12 mouse cellular contexts compared by ENCODE assay signal in the genomic region with DNA sequence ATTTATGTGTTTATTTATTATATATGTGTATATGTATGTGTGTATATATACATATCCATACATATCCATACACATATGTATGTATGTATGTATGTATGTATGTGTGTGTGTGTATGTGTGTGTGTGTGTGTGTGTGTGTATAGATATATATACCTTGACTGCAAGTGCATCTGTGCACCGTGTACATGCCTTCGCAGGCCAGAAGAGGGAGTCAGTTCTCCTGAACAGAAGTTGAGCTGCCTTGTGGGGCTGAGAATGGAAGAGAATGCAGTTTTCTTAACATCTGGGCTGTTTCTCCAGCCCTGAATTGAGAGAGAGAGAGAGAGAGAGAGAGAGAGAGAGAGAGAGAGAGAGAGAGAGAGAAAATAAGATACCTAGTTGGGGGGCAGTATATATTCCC. TPM values are rescaled to one million over a fixed set of nuclear protein-coding genes. Genes with fewer than 3 reads are reported as not detected.
DNase-seq lines count a peak whose midpoint lies in the region; ATAC-seq and TF ChIP-seq lines count a peak whose summit lies in the region.
"Had no signal": no experiment of that assay in that cellular context is flagged by ENCODE, and none has a peak within 500 bp of the region (broad histone marks: within the 10 kb centered on the region; RNA-seq: fewer than 3 reads in every experiment).

No protein-coding gene starts in this region.

- peaks cover 6% of the 10 kb centered on the region; the same call in 1 of the 2 replicates for H3K4me1 ChIP-seq in heart, postnatal 0 days (ENCODE audit: control insufficient read depth, insufficient read depth)
- H3K4me1 ChIP-seq in heart, embryonic 11.5 days (ENCODE audit: control insufficient read depth, insufficient read depth, low read length) = peaks cover 7% of the 10 kb centered on the region; the same call in 1 of the 2 replicates
- H3K4me1 ChIP-seq in lung, adult 2 months (ENCODE audit: control insufficient read depth, insufficient read depth, low read length) = no peaks in the 10 kb centered on the region; the same call in 1 of the 2 replicates
- H3K4me1 ChIP-seq in stomach, postnatal 0 days (replicated peaks; ENCODE audit: control insufficient read depth, insufficient read depth) = no peaks in the 10 kb centered on the region
- H3K4me1 ChIP-seq in limb, embryonic 10.5 days = peaks cover 13% of the 10 kb centered on the region
- H3K4me1 ChIP-seq: forebrain, embryonic 15.5 days; megakaryocyte, embryonic 14.5 days; neural tube, embryonic 13.5 days had no signal

- H3K36me3 ChIP-seq in heart, postnatal 0 days (replicated peaks; ENCODE audit: control insufficient read depth, insufficient read depth, low read length) = no peaks in the 10 kb centered on the region
- H3K36me3 ChIP-seq in heart, embryonic 11.5 days (ENCODE audit: control insufficient read depth, insufficient read depth, low read length) = no peaks in the 10 kb centered on the region
- no peaks in the 10 kb centered on the region; the same call in 1 of the 2 replicates for H3K36me3 ChIP-seq in stomach, postnatal 0 days (ENCODE audit: control insufficient read depth, insufficient read depth, low read length)
- no peaks in the 10 kb centered on the region for H3K36me3 ChIP-seq in limb, embryonic 10.5 days
- H3K36me3 ChIP-seq: forebrain, embryonic 15.5 days; neural tube, embryonic 13.5 days had no signal

- 70% methylated on average over 2 of the region's 2 CpGs for WGBS in heart, postnatal 0 days
- WGBS in heart, embryonic 11.5 days (ENCODE audit: insufficient replicate concordance) = 62% methylated on average over 2 of the region's 2 CpGs
- WGBS in lung, adult 2 months = 72% methylated on average over 2 of the region's 2 CpGs
- 60% methylated on average over 2 of the region's 2 CpGs for WGBS in stomach, postnatal 0 days
- WGBS in limb, embryonic 10.5 days = 47% methylated on average over 2 of the region's 2 CpGs

- no peak for DNase-seq in heart, postnatal 0 days (ENCODE audit: low spot score)
- no peak for DNase-seq in lung, adult 2 months
- no peak for DNase-seq in lung, postnatal 14 days
- peak; percentile 27 for DNase-seq in brain, adult 2 months (ENCODE audit: low read depth, low spot score)
- no peak for DNase-seq in stomach, postnatal 0 days (ENCODE audit: low spot score)
- DNase-seq in limb, embryonic 10.5 days (ENCODE audit: low spot score) = no peak
- DNase-seq: cerebellum, adult 8-10 months had no signal

- H3K9ac ChIP-seq in heart, postnatal 0 days (replicated peaks; ENCODE audit: low read depth, low read length) = no peak overlapping the region
- no peak overlapping the region for H3K9ac ChIP-seq in heart, embryonic 11.5 days (ENCODE audit: low read depth, low read length)
- H3K9ac ChIP-seq in stomach, postnatal 0 days (ENCODE audit: low read length) = no peak overlapping the region
- H3K9ac ChIP-seq: forebrain, embryonic 15.5 days; neural tube, embryonic 13.5 days had no signal

- H3K4me2 ChIP-seq in heart, postnatal 0 days (ENCODE audit: low read depth, low read length) = no peak overlapping the region
- no peak overlapping the region for H3K4me2 ChIP-seq in heart, embryonic 11.5 days
- H3K4me2 ChIP-seq in stomach, postnatal 0 days (replicated peaks; ENCODE audit: low read depth) = no peak overlapping the region
- H3K4me2 ChIP-seq: forebrain, embryonic 15.5 days; neural tube, embryonic 13.5 days had no signal

- no peaks in the 10 kb centered on the region for H3K9me3 ChIP-seq in heart, postnatal 0 days (replicated peaks; ENCODE audit: control insufficient read depth, low read length)
- H3K9me3 ChIP-seq in heart, embryonic 11.5 days (replicated peaks; ENCODE audit: control insufficient read depth, low read length) = no peaks in the 10 kb centered on the region
- no peaks in the 10 kb centered on the region for H3K9me3 ChIP-seq in stomach, postnatal 0 days (ENCODE audit: control insufficient read depth, low read length)
- H3K9me3 ChIP-seq in limb, embryonic 10.5 days (replicated peaks) = no peaks in the 10 kb centered on the region
- H3K9me3 ChIP-seq: forebrain, embryonic 15.5 days; megakaryocyte, embryonic 14.5 days; neural tube, embryonic 13.5 days had no signal

- ATAC-seq in heart, postnatal 0 days (ENCODE audit: insufficient read depth, low read depth) = no peak
- no peak for ATAC-seq in heart, embryonic 11.5 days (replicated peaks; ENCODE audit: insufficient number of reproducible peaks, low FRiP score, low TSS enrichment)
- ATAC-seq in stomach, postnatal 0 days (ENCODE audit: low FRiP score, low TSS enrichment) = no peak
- no peak for ATAC-seq in inflammation-experienced regulatory T-cells, adult 6 months
- ATAC-seq: forebrain, embryonic 15.5 days had no signal

- TF ChIP-seq EP300 in heart, postnatal 0 days (IDR thresholded peaks at IDR 0.05; ENCODE audit: low read depth) = no peak
- no peak for TF ChIP-seq EP300 in stomach, postnatal 0 days (optimal IDR thresholded peaks at IDR 0.05)

- H3K27ac ChIP-seq in heart, postnatal 0 days (ENCODE audit: low read depth) = no peak overlapping the region
- H3K27ac ChIP-seq in heart, embryonic 11.5 days (ENCODE audit: low read depth, low read length) = no peak overlapping the region
- H3K27ac ChIP-seq in stomach, postnatal 0 days (replicated peaks) = no peak overlapping the region
- H3K27ac ChIP-seq in limb, embryonic 10.5 days = no peak overlapping the region
- H3K27ac ChIP-seq: forebrain, embryonic 15.5 days; neural tube, embryonic 13.5 days had no signal

- H3K4me3 ChIP-seq in heart, postnatal 0 days (ENCODE audit: low read depth, low read length) = no peak overlapping the region
- no peak overlapping the region for H3K4me3 ChIP-seq in heart, embryonic 11.5 days (ENCODE audit: low read depth, low read length)
- H3K4me3 ChIP-seq in lung, adult 2 months (replicated peaks; ENCODE audit: extremely low read depth, low read depth, low read length) = no peak overlapping the region
- no peak overlapping the region for H3K4me3 ChIP-seq in stomach, postnatal 0 days (ENCODE audit: low read depth, low read length)
- no peak overlapping the region for H3K4me3 ChIP-seq in limb, embryonic 10.5 days
- H3K4me3 ChIP-seq: forebrain, embryonic 15.5 days; megakaryocyte, embryonic 14.5 days; neural tube, embryonic 13.5 days had no signal

- peak; percentile 47 for TF ChIP-seq CTCF in heart, postnatal 0 days (IDR thresholded peaks at IDR 0.05; ENCODE audit: low read depth)
- peak; percentile 57 for TF ChIP-seq CTCF in lung, adult 2 months (IDR thresholded peaks at IDR 0.05; ENCODE audit: insufficient read depth, low read length)
- TF ChIP-seq CTCF in stomach, postnatal 0 days (IDR thresholded peaks at IDR 0.05; ENCODE audit: low read depth) = peak; percentile 64

- H3K27me3 ChIP-seq in heart, postnatal 0 days (ENCODE audit: control insufficient read depth, insufficient read depth, low read length) = no peaks in the 10 kb centered on the region
- no peaks in the 10 kb centered on the region for H3K27me3 ChIP-seq in heart, embryonic 11.5 days (ENCODE audit: control insufficient read depth, insufficient read depth, low read length)
- no peaks in the 10 kb centered on the region for H3K27me3 ChIP-seq in stomach, postnatal 0 days (ENCODE audit: control insufficient read depth, insufficient read depth, low read length)
- no peaks in the 10 kb centered on the region for H3K27me3 ChIP-seq in limb, embryonic 10.5 days (ENCODE audit: low read depth, poor library complexity, severe bottlenecking)
- H3K27me3 ChIP-seq: forebrain, embryonic 15.5 days; megakaryocyte, embryonic 14.5 days; neural tube, embryonic 13.5 days had no signal

- no peak for TF ChIP-seq POLR2A in lung, adult 2 months (IDR thresholded peaks at IDR 0.05; ENCODE audit: borderline replicate concordance, extremely low read depth, low read depth, low read length)

RNA-seq across cellular contexts. Expression of gene Akap2, which starts 6.2 kb away (rescaled TPM):
- 64.1 and 65.5 TPM in 2 replicates for total RNA-seq in heart, postnatal 0 days (2014; rRNA removed; ENCODE audit: low replicate concordance)
- polyA plus RNA-seq in heart, postnatal 0 days (2015; fragmentation: Nextera tagmentation; extraction: Ambion mirVana) = 33.8 and 37.7 TPM in 2 replicates
- polyA plus RNA-seq in heart, embryonic 11.5 days (2014; fragmentation: Nextera tagmentation; extraction: Ambion mirVana) = 43.4 and 45.9 TPM in 2 replicates
- polyA plus RNA-seq in lung, adult 2 months (2012; rRNA removed) = 348 and 349 TPM in 2 replicates
- polyA plus RNA-seq in stomach, postnatal 0 days (2015; fragmentation: Nextera tagmentation; extraction: Ambion mirVana) = 10.5 and 11.4 TPM in 2 replicates
- polyA plus RNA-seq in limb, embryonic 10.5 days (2016; fragmentation: Nextera tagmentation; extraction: Ambion mirVana) = 26.5 and 33.3 TPM in 2 replicates
- polyA plus RNA-seq in inflammation-experienced regulatory T-cells, adult 6 months (2017; shearing (Covaris generic)) = 1 to 10 TPM; 2.3 to 3.9 (median 2.9) TPM
